Mouse (Mus musculus) testis, adult 2 months (tissue): ENCODE measurements around the gene Rfx4.

Source experiments
- CTCF ChIP-seq: fragments of 200-500 bp; IDR thresholded peaks from 2 replicates; pipeline ENCODE4 v1.5.1; 2012; ENCODE audit warnings: low read depth, mild to moderate bottlenecking, inconsistent platforms, low read length, moderate library complexity; ENCODE audit not compliant: control insufficient read depth, insufficient read depth, insufficient replicate concordance
- POLR2A ChIP-seq: fragments of 200-500 bp; IDR thresholded peaks from 2 replicates; pipeline ENCODE4 v1.6.1; 2012; ENCODE audit warnings: low read depth, mild to moderate bottlenecking, inconsistent platforms, low read length, moderate library complexity; ENCODE audit not compliant: control insufficient read depth

- no peak for TF ChIP-seq POLR2A
- no peak for TF ChIP-seq CTCF
These were observed 63.8 kb downstream of the Rfx4 start for GRCm38 (mm10) chr10:84819669-84820068.
